Mouse (Mus musculus): Measurements from ENCODE around the gene Morc3. TPM values are rescaled to one million over a fixed set of nuclear protein-coding genes. Genes with fewer than 3 reads are reported as not detected.
"Not testable (repeated sequence)": the region's sequence is repeated elsewhere in the genome, so short reads cannot be mapped to it uniquely, and the experiment has no call there.

The Morc3 gene
- total and polyA plus RNA-seq, 2 experiments from 2014 or later = 14.7 to 35.5 TPM

DNA sequence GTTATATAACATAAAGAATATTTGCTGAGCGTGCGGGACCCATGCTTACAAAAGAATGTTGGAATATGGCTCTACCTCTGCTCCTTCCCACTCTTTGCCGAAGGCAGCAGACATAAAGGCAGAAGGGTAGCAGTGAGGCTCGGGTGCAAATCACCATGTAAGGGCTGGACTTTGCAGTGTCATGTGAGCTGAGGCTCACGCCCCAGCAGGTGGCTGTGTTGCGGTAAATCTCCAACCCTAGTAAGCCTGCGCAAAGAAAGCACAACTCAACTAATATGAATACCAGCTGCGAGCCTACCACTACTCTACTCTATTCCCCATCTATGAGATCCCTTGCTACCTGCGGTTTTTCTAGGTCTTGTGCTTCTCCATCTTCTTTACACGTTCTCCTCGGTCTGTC lies 5.9 kb upstream of the Morc3 start:
- DNase-seq (ENCODE audit: low spot score) (no peak), ATAC-seq (ENCODE audit: insufficient read depth, low read depth) (no peak)
- Histone ChIP-seq H3K9ac (replicated peaks; ENCODE audit: low read depth, low read length) (no peak overlapping the region), H3K9me3 (replicated peaks; ENCODE audit: control insufficient read depth, low read length) (peaks cover 20% of the 10 kb centered on the region), H3K36me3 (replicated peaks; ENCODE audit: control insufficient read depth, insufficient read depth, low read length) (no peaks in the 10 kb centered on the region), H3K4me2 (ENCODE audit: low read depth, low read length) (no peak overlapping the region), H3K4me1 (ENCODE audit: control insufficient read depth, insufficient read depth) (no peaks in the 10 kb centered on the region), H3K27ac (ENCODE audit: low read depth) (no peak overlapping the region), H3K4me3 (ENCODE audit: low read depth, low read length) (no peak overlapping the region), H3K27me3 (ENCODE audit: control insufficient read depth, insufficient read depth, low read length) (no peaks in the 10 kb centered on the region)
- WGBS = 60% methylated on average over 11 of the region's 11 CpGs
- TF ChIP-seq CTCF (IDR thresholded peaks at IDR 0.05; ENCODE audit: low read depth) = no peak
- no peak for TF ChIP-seq EP300 (IDR thresholded peaks at IDR 0.05; ENCODE audit: low read depth)

DNA sequence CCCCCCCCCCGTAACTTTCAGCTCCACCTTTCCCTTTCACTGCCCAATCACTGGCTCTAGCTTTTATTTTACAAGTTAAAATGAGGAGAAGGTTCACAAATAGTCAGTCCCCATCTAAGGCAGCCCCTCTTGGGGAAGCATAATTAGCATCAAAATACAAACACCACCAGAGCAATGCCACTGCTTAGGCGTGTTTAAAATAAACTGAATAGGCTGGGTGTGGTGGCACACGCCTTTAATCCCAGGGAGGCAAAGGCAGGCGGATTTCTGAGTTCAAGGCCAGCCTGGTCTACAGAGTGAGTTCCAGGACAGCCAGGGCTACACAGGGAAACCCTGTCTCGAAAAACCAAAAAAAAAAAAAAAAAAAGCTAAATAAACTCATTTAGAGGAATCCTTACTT lies 5.4 kb upstream of the Morc3 start:
- H3K4me3 ChIP-seq (ENCODE audit: low read depth, low read length); DNase-seq (ENCODE audit: low spot score); H3K4me1 ChIP-seq (ENCODE audit: control insufficient read depth, insufficient read depth); H3K27me3 ChIP-seq (ENCODE audit: control insufficient read depth, insufficient read depth, low read length); ATAC-seq (ENCODE audit: insufficient read depth, low read depth); H3K27ac ChIP-seq (ENCODE audit: low read depth); H3K36me3 ChIP-seq (replicated peaks; ENCODE audit: control insufficient read depth, insufficient read depth, low read length); H3K4me2 ChIP-seq (ENCODE audit: low read depth, low read length); H3K9ac ChIP-seq (replicated peaks; ENCODE audit: low read depth, low read length): not testable (repeated sequence)
- peaks cover 17% of the 10 kb centered on the region for H3K9me3 ChIP-seq (replicated peaks; ENCODE audit: control insufficient read depth, low read length)
- WGBS = 46% methylated on average over 5 of the region's 5 CpGs

DNA sequence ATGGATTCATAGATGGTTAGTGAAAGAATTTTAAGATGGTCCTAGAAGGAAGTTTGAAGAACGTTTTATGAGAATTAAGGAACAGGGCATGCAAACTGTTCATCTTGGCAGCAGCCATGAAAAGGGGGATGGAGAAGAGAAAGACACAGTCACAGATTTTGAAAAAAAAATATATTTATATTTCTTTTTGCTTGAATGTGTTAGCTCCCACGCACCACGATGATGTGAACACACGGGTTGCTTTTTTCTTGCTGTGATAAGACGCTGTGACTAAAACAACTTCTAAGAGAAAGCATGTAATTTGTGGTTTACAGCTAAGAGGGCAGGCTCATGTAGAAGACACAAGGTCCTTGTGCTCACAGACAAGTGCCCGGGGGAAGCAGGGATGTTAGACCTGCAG lies 5.0 kb upstream of the Morc3 start:
- H3K4me3 ChIP-seq (ENCODE audit: low read depth, low read length) = no peak overlapping the region

DNA sequence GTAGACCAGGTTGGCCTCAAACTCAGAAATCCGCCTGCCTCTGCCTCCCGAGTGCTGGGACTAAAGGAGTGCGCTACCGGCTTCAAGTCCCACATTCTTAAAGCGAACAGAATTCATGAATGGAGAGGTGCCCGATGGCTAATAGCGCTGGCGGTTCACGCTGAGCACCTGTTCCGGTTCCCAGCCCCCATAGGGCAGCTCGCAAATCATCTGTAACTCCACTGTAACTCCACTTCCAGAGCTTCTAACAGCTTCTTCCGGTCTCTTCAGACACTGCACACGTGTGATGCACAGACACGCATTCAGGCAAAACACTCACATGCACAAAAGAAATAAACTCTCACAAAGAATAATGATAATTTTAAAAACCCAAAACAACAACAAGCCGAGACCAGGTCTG lies 2.4 kb upstream of the Morc3 start:
- 89% methylated on average over 15 of the region's 15 CpGs for WGBS

More for the DNA sequence above, 5.0 kb upstream of the Morc3 start:
- Histone ChIP-seq H3K36me3 (replicated peaks; ENCODE audit: control insufficient read depth, insufficient read depth, low read length) (no peaks in the 10 kb centered on the region), H3K4me2 (ENCODE audit: low read depth, low read length) (no peak overlapping the region), H3K9me3 (replicated peaks; ENCODE audit: control insufficient read depth, low read length) (peaks cover 13% of the 10 kb centered on the region), H3K9ac (replicated peaks; ENCODE audit: low read depth, low read length) (no peak overlapping the region), H3K4me1 (ENCODE audit: control insufficient read depth, insufficient read depth) (no peaks in the 10 kb centered on the region; the same call in 1 of the 2 replicates), H3K27ac (ENCODE audit: low read depth) (no peak overlapping the region), H3K27me3 (ENCODE audit: control insufficient read depth, insufficient read depth, low read length) (no peaks in the 10 kb centered on the region)
- ATAC-seq (ENCODE audit: insufficient read depth, low read depth) = no peak
- WGBS = 77% methylated on average over 6 of the region's 6 CpGs
- DNase-seq (ENCODE audit: low spot score) = no peak
- TF ChIP-seq EP300 (IDR thresholded peaks at IDR 0.05; ENCODE audit: low read depth) = no peak
- TF ChIP-seq CTCF (IDR thresholded peaks at IDR 0.05; ENCODE audit: low read depth) = no peak

DNA sequence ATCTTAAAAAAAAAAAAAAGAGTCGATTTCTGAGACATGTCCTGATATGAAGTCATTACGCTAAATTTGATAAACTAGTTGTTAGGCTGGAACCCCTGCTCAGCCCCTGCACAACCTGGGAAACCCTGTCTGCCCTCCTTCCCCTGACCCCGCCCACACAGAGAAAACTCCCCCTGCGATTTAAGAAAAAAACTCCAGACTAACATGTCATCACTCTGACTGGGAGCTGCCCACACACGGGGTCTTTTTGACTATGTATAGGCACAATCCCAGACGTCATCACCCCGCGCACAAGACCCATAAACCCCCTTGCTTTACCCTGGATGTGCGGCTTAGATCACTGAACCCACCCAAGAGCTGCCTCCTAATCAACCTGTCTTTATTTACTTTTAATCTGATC lies 1.9 kb upstream of the Morc3 start:
- 74% methylated on average over 9 of the region's 9 CpGs for WGBS
- H3K27ac ChIP-seq (ENCODE audit: low read depth) = no peak overlapping the region
- TF ChIP-seq CTCF (IDR thresholded peaks at IDR 0.05; ENCODE audit: low read depth) (no peak), EP300 (IDR thresholded peaks at IDR 0.05; ENCODE audit: low read depth) (no peak)
- no peak overlapping the region for H3K4me3 ChIP-seq (ENCODE audit: low read depth, low read length)
- H3K27me3 ChIP-seq (ENCODE audit: control insufficient read depth, insufficient read depth, low read length) = no peaks in the 10 kb centered on the region
- no peaks in the 10 kb centered on the region for H3K36me3 ChIP-seq (replicated peaks; ENCODE audit: control insufficient read depth, insufficient read depth, low read length)
- DNase-seq (ENCODE audit: low spot score) = no peak
- ATAC-seq (ENCODE audit: insufficient read depth, low read depth) = no peak
- H3K4me2 ChIP-seq (ENCODE audit: low read depth, low read length) = no peak overlapping the region
- H3K4me1 ChIP-seq (ENCODE audit: control insufficient read depth, insufficient read depth) = peaks cover 15% of the 10 kb centered on the region
- no peaks in the 10 kb centered on the region for H3K9me3 ChIP-seq (replicated peaks; ENCODE audit: control insufficient read depth, low read length)
- H3K9ac ChIP-seq (replicated peaks; ENCODE audit: low read depth, low read length) = no peak overlapping the region

More for the DNA sequence above, 2.4 kb upstream of the Morc3 start:
- peaks cover 12% of the 10 kb centered on the region for H3K4me1 ChIP-seq (ENCODE audit: control insufficient read depth, insufficient read depth)
- no peak overlapping the region for H3K4me3 ChIP-seq (ENCODE audit: low read depth, low read length)
- ATAC-seq (ENCODE audit: insufficient read depth, low read depth) = no peak
- H3K27ac ChIP-seq (ENCODE audit: low read depth) = no peak overlapping the region
- no peaks in the 10 kb centered on the region for H3K36me3 ChIP-seq (replicated peaks; ENCODE audit: control insufficient read depth, insufficient read depth, low read length)
- TF ChIP-seq EP300 (IDR thresholded peaks at IDR 0.05; ENCODE audit: low read depth) (no peak), CTCF (IDR thresholded peaks at IDR 0.05; ENCODE audit: low read depth) (no peak)
- no peak overlapping the region for H3K4me2 ChIP-seq (ENCODE audit: low read depth, low read length)
- no peaks in the 10 kb centered on the region for H3K27me3 ChIP-seq (ENCODE audit: control insufficient read depth, insufficient read depth, low read length)
- no peaks in the 10 kb centered on the region for H3K9me3 ChIP-seq (replicated peaks; ENCODE audit: control insufficient read depth, low read length)
- no peak overlapping the region for H3K9ac ChIP-seq (replicated peaks; ENCODE audit: low read depth, low read length)
- no peak for DNase-seq (ENCODE audit: low spot score)

DNA sequence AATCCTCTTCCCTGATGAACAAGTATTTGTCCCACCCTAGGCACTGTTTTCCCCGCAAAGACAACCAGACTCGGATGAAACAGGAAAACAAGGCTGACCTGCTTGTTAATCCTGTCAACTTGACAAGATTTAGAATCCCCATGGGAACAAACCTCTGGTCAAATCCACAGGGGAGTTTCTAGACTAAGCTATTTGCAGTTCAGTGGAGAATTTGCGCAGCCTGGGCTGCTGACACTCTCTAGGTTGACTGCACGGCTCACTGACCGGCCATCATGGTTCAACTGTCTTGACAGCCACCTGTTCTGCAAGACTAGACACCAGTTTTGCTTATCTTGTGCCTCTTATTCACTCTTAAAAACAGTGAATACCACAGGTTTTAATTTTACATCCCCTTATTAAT lies 1.0 kb upstream of the Morc3 start:
- H3K4me2 ChIP-seq (ENCODE audit: low read depth, low read length) = no peak overlapping the region
- H3K9me3 ChIP-seq (replicated peaks; ENCODE audit: control insufficient read depth, low read length) = no peaks in the 10 kb centered on the region
- no peaks in the 10 kb centered on the region for H3K27me3 ChIP-seq (ENCODE audit: control insufficient read depth, insufficient read depth, low read length)
- ATAC-seq (ENCODE audit: insufficient read depth, low read depth) (no peak), DNase-seq (ENCODE audit: low spot score) (no peak)
- no peak overlapping the region for H3K9ac ChIP-seq (replicated peaks; ENCODE audit: low read depth, low read length)
- no peak overlapping the region for H3K4me3 ChIP-seq (ENCODE audit: low read depth, low read length)
- H3K36me3 ChIP-seq (replicated peaks; ENCODE audit: control insufficient read depth, insufficient read depth, low read length) = no peaks in the 10 kb centered on the region
- TF ChIP-seq CTCF (IDR thresholded peaks at IDR 0.05; ENCODE audit: low read depth) (no peak), EP300 (IDR thresholded peaks at IDR 0.05; ENCODE audit: low read depth) (no peak)
- 76% methylated on average over 5 of the region's 5 CpGs for WGBS
- peaks cover 15% of the 10 kb centered on the region for H3K4me1 ChIP-seq (ENCODE audit: control insufficient read depth, insufficient read depth)
- H3K27ac ChIP-seq (ENCODE audit: low read depth) = no peak overlapping the region
